Mouse (Mus musculus) limb, embryonic 15.5 days (tissue): ENCODE data around the gene Cd52. TPM values are rescaled to one million over a fixed set of nuclear protein-coding genes. Genes with fewer than 3 reads are reported as not detected.

ENCODE experiments used
- ATAC-seq: fragments of 200-750 bp; cut with Nextera tagmentation; 2 replicates; pipeline ENCODE4 v1.8.0; 2017; ENCODE audit warnings: low read depth, moderate TSS enrichment; ENCODE audit not compliant: insufficient number of reproducible peaks, low FRiP score, low TSS enrichment
- H3K27ac ChIP-seq: fragments of 300-500 bp; sonication (generic); 2 replicates; pipeline ENCODE4 v1.5.1; 2015; ENCODE audit warnings: moderate library complexity, mild to moderate bottlenecking, inconsistent platforms
- H3K27me3 ChIP-seq: fragments of 300-500 bp; sonication (generic); 2 replicates; pipeline ENCODE4 v1.6.1; 2015; ENCODE audit warnings: inconsistent platforms
- H3K36me3 ChIP-seq: fragments of 300-500 bp; sonication (generic); 2 replicates; pipeline ENCODE4 v1.6.1; 2015; ENCODE audit warnings: inconsistent platforms
- H3K4me1 ChIP-seq: fragments of 300-500 bp; sonication (generic); 2 replicates; pipeline ENCODE4 v1.6.1; 2015; ENCODE audit warnings: inconsistent platforms
- H3K4me2 ChIP-seq: fragments of 300-500 bp; sonication (generic); 2 replicates; pipeline ENCODE4 v1.6.1; 2015; ENCODE audit warnings: mild to moderate bottlenecking, inconsistent platforms
- H3K4me3 ChIP-seq: fragments of 300-500 bp; sonication (generic); 2 replicates; pipeline ENCODE4 v1.5.1; 2015; ENCODE audit warnings: mild to moderate bottlenecking, inconsistent platforms
- H3K9ac ChIP-seq: fragments of 300-500 bp; sonication (generic); 2 replicates; pipeline ENCODE4 v1.6.1; 2015; ENCODE audit warnings: inconsistent platforms
- H3K9me3 ChIP-seq: fragments of 300-500 bp; sonication (generic); 2 replicates; pipeline ENCODE4 v1.6.1; 2016; ENCODE audit warnings: inconsistent platforms
- WGBS: fragments of 180-500 bp; shearing (Covaris S2); methylation state at CpG from one replicate; pipeline ENCODE4 v1.1.7; 2015; 5-methylcytosine and 5-hydroxymethylcytosine counted together
- polyA plus RNA-seq: library from polyadenylated mRNA; unstranded; fragments of >200 nt; fragmentation: Nextera tagmentation; extraction: Ambion mirVana; gene quantifications from 2 replicates; pipeline ENCODE4 v1.2.1, GENCODE M21; 2015

Gene Cd52
- polyA plus RNA-seq, 1 experiment from 2014 or later, result 20.1 TPM

DNA sequence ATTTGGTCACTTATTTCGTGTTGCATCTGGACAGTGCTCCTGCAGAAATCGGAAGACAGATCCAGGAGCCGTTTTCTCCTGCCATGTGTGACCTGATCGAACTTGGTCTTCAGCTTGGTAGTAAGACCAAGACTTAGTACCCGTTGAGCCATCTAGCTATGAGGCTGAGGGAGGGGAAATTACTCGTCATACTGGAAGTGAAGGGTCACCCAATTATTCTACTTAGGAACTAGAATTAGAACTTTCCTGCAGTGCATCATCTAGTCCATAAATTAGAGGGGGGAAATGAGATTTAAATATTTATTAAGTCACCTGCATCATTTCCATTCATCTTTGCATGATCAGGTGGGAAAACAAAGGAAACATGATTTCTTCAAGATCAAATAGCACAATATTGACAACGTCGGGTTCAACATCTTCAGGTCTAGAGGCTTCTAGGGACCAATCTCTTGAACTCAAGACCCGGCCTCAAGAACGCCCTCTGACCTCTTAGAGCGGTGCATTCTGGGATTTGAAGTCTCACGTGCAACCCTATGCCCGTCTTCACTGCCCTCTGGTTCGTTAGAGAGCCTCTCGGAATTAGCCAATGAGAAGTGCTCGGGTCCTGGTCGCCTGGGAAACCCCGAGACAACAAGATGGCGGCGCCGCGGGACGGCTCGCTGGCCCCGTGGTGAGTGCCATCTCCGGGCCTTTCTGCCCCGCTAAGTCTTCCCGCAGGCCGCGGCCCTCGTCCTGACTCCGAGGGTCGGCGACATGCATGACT, 7.3 kb upstream of the Cd52 start, which contains the start of gene Ubxn11:
Gene Ubxn11 (plus strand): TSS at position 592 of the 763 bp plus-strand sequence.
- Histone ChIP-seq H3K4me3 (peak within 1 kb of the TSS; percentile 73), H3K4me1 (0 out of 2 replicates have a peak, but pooled peaks cover 6% of the 10 kb centered on the region), H3K36me3 (no peaks in the 10 kb centered on the region), H3K27me3 (no peaks in the 10 kb centered on the region), H3K9ac (peak within 1 kb of the TSS; percentile 62), H3K27ac (no peak within 1 kb of the TSS), H3K4me2 (peak within 1 kb of the TSS; percentile 66), H3K9me3 (no peaks in the 10 kb centered on the region)
- peak; percentile 91 for ATAC-seq
- 17% methylated on average over 34 of the region's 34 CpGs for WGBS

DNA sequence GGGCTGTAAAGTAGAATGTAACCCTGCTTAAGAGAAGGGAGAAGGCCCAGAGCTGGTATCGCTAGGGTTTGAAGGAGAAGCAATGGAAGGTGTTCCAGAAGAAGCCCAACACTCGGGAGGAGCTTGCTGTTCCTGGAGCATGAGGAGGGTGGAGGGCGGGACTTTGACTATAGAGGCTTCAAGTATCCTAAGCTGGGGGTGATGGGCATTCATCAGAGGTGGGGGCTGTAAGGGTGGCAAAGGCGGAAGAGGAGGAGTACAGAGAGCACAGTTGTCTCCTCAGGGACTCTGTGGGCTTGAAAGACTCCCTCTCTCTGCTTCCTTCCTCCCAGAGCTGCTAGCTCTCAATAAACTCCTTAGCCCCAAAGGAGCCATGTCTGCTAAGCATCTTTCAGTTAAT, 5.4 kb upstream of the Cd52 start:
- no peak overlapping the region for H3K4me3 ChIP-seq
- H3K36me3 ChIP-seq, result no peaks in the 10 kb centered on the region
- H3K9ac ChIP-seq, result no peak overlapping the region
- no peak for ATAC-seq
- H3K4me1 ChIP-seq, result 0 out of 2 replicates have a peak, but pooled peaks cover 6% of the 10 kb centered on the region
- no peaks in the 10 kb centered on the region for H3K9me3 ChIP-seq
- H3K4me2 ChIP-seq, result no peak overlapping the region
- H3K27me3 ChIP-seq, result no peaks in the 10 kb centered on the region
- 80% methylated on average over 4 of the region's 4 CpGs for WGBS
- H3K27ac ChIP-seq, result no peak overlapping the region

DNA sequence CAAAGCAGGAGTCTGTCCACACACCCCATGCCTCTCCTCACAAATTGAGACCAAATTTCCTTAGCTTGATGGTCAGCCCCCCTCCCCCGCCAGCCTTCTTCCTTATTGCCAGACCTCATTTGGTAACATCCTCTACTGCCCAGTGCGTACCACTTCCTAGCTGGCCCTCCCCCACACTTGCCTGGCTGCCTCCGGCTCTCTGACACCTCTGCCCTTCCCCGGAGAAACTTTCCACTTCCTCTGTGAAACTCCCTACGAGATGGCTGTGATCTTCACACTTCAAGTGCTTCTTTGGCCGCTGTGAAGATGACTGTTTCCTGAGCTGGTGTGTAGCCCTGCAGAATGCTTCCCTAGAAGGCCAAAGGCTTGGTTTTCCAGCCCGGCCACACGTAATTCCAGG, 3.7 kb upstream of the Cd52 start:
- Histone ChIP-seq H3K27ac (no peak overlapping the region), H3K27me3 (no peaks in the 10 kb centered on the region), H3K9me3 (no peaks in the 10 kb centered on the region), H3K9ac (no peak overlapping the region), H3K36me3 (no peaks in the 10 kb centered on the region), H3K4me2 (no peak overlapping the region), H3K4me3 (no peak overlapping the region), H3K4me1 (0 out of 2 replicates have a peak, but pooled peaks cover 6% of the 10 kb centered on the region)
- 33% methylated on average over 8 of the region's 8 CpGs for WGBS
- ATAC-seq, result no peak

- H3K4me2 ChIP-seq, result no peak overlapping the region
- H3K27me3 ChIP-seq, result no peaks in the 10 kb centered on the region
- H3K4me3 ChIP-seq, result no peak overlapping the region
- WGBS, result 72% methylated on average over 5 of the region's 5 CpGs
- no peak for ATAC-seq
- no peak overlapping the region for H3K27ac ChIP-seq
- no peaks in the 10 kb centered on the region for H3K4me1 ChIP-seq
- H3K9me3 ChIP-seq, result no peaks in the 10 kb centered on the region
- H3K36me3 ChIP-seq, result no peaks in the 10 kb centered on the region
- no peak overlapping the region for H3K9ac ChIP-seq
Observed at GRCm38 (mm10) chr4:134097015-134097608, 2.2 kb upstream of the Cd52 start.

- H3K27me3 ChIP-seq, result no peaks in the 10 kb centered on the region
- no peak overlapping the region for H3K9ac ChIP-seq
- H3K4me1 ChIP-seq, result no peaks in the 10 kb centered on the region
- no peak overlapping the region for H3K4me2 ChIP-seq
- no peak overlapping the region for H3K4me3 ChIP-seq
- 83% methylated on average over 3 of the region's 3 CpGs for WGBS
- H3K9me3 ChIP-seq, result no peaks in the 10 kb centered on the region
- H3K27ac ChIP-seq, result no peak overlapping the region
- no peaks in the 10 kb centered on the region for H3K36me3 ChIP-seq
- no peak for ATAC-seq
Observed at GRCm38 (mm10) chr4:134096120-134096519, 1.2 kb upstream of the Cd52 start.

DNA sequence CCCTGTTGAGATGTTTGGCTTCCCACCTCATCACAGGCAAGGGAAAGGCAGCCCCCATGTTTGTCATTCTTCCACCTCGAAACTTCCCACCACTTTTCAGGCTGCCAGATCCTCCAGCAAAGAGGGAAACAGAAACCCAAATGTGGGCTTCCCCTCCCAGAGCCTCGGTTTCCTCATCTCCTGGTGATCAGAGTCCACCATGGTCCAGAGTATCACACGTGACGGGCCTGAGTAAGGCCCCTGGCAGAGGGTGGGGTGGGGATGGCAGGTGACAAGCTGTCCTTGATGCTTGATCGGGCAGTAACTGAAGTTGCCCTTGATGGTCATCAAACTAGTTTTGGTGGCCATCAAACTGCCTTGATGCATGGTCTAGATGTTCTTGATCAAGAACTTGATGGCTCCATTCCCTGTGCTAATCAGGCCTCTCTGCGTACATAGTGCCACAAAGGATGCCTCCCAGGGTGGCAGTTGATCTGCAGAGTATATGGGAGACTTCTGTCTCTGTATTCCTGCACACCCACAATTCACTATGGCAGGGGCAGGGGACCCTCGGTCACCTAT, 798 bp downstream of the Cd52 start:
- ATAC-seq, result no peak
- no peak overlapping the region for H3K9ac ChIP-seq
- no peaks in the 10 kb centered on the region for H3K4me1 ChIP-seq
- H3K36me3 ChIP-seq, result no peaks in the 10 kb centered on the region
- WGBS, result 81% methylated on average over 7 of the region's 7 CpGs
- H3K9me3 ChIP-seq, result no peaks in the 10 kb centered on the region
- no peak overlapping the region for H3K27ac ChIP-seq
- H3K4me3 ChIP-seq, result no peak overlapping the region
- no peak overlapping the region for H3K4me2 ChIP-seq
- no peaks in the 10 kb centered on the region for H3K27me3 ChIP-seq

DNA sequence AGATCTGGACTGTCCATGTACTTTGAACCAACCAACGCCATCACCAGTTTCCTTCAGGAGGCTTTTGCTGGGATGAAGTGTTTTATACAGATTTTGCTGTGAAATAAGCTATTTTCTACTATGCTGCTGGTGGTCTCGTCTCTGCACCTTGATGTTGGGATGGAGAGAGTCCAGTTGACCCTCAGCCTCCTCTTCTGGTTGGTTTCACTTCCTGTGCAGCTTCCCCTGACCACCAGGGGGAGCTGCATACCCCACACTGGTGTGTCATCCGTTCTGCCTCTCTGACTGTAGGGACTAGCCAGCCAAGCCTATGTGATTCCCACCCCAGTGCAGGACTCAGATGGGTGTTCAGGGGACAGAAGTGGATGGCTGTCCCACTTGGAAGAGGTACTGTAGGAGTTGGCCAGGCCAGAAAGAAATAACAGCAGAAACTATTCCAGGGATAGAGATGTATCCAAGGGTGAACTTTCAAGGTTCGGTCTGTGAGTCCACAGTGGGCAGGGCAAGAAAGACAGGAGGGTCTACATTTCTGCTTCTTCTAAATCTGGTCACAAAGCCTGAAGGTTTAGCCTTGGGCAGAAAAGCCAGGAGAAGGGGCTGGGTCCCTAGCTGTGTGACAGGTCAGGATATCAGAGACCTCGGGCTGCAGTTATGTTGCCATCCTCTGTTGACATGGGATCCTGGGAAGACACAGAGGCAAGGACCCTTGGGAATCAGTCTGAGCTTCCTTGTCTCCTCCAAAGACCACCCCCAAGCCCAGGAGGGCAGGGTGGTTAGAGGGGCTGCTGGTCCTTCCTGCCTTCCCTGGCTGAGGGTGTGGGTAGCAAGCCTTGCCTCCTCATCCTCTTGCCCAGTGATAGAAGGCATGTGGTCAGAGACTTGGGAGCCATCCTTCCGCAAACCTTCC, 2.2 kb downstream of the Cd52 start:
- Histone ChIP-seq H3K27me3 (no peaks in the 10 kb centered on the region), H3K36me3 (no peaks in the 10 kb centered on the region), H3K9me3 (no peaks in the 10 kb centered on the region), H3K27ac (no peak overlapping the region), H3K4me2 (no peak overlapping the region), H3K4me1 (no peaks in the 10 kb centered on the region), H3K9ac (no peak overlapping the region), H3K4me3 (no peak overlapping the region)
- no peak; the same call in 1 of the 2 replicates for ATAC-seq
- WGBS, result 69% methylated on average over 6 of the region's 6 CpGs

GRCm38 (mm10) chr4:134091225-134091529, 3.7 kb downstream of the Cd52 start:
- Histone ChIP-seq H3K36me3 (no peaks in the 10 kb centered on the region), H3K9ac (no peak overlapping the region), H3K27ac (no peak overlapping the region), H3K4me2 (no peak overlapping the region), H3K9me3 (no peaks in the 10 kb centered on the region), H3K27me3 (no peaks in the 10 kb centered on the region), H3K4me1 (no peaks in the 10 kb centered on the region), H3K4me3 (no peak overlapping the region)
- WGBS, result 82% methylated on average over 6 of the region's 6 CpGs
- no peak for ATAC-seq

DNA sequence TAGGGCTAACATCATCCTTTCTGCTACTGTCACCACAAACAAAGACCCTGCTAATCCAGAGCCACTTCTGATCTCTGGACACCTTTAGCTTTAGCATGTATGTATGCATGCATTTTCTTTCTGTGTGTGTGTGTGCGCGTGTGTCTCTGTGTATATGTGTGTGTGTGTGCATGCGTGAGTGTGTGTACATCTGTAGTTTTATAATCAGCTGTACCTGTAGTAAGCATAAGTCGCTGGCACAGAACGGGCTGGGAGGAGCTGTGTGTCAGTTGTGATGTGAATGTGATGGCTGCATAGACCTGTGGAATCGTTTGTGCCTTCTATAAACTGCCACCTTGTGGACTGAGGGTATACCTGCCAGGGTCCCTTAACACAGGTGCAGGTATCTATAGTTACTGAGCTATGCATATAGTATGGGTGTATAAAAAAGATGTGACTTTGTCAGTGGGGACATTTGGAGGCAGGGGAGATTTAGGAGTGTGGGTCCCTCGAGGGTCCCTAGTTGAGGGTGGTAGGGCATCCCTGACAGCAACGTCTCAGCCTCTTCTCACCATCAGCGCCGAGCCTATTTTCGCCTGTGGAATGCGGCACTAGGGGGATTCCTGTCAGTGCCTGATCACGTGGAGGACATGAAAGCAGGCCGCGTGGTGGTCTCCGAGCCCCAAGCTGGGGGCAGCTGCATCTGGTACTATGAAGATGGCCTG, 4.2 kb downstream of the Cd52 start:
- WGBS, result 78% methylated on average over 16 of the region's 16 CpGs
- Histone ChIP-seq H3K27ac (no peak overlapping the region), H3K9me3 (no peaks in the 10 kb centered on the region), H3K4me2 (no peak overlapping the region), H3K36me3 (no peaks in the 10 kb centered on the region), H3K4me3 (no peak overlapping the region), H3K27me3 (no peaks in the 10 kb centered on the region), H3K9ac (no peak overlapping the region), H3K4me1 (no peaks in the 10 kb centered on the region)
- ATAC-seq, result no peak

DNA sequence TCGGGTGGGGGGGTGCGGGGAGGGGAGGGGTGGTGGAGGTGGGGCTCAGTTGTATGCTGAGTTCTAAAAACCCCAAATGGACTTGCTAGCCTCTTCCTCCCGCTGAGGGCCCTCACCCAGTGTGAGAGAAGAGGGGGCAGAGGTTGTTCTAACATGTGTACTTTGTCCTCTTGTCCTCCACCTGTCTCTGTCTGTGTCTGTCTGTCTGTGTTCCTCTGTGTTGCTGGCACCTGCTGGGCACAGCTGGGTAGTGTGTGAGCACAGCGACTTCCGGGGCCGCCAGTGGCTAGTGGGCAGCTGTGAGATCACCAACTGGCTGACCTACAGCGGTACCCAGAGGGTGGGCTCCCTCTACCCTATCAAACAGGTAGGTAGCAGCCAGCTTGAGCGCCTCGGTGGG, 5.9 kb downstream of the Cd52 start:
- H3K4me3 ChIP-seq, result no peak overlapping the region
- no peak for ATAC-seq
- H3K4me1 ChIP-seq, result no peaks in the 10 kb centered on the region
- 77% methylated on average over 9 of the region's 9 CpGs for WGBS
- no peak overlapping the region for H3K4me2 ChIP-seq
- no peaks in the 10 kb centered on the region for H3K9me3 ChIP-seq
- no peaks in the 10 kb centered on the region for H3K36me3 ChIP-seq
- H3K27ac ChIP-seq, result no peak overlapping the region
- no peaks in the 10 kb centered on the region for H3K27me3 ChIP-seq
- no peak overlapping the region for H3K9ac ChIP-seq

GRCm38 (mm10) chr4:134087412-134087811, 7.5 kb downstream of the Cd52 start:
- H3K4me2 ChIP-seq, result no peak overlapping the region
- no peaks in the 10 kb centered on the region for H3K36me3 ChIP-seq
- H3K27me3 ChIP-seq, result 0 out of 2 replicates have a peak, but pooled peaks cover 3% of the 10 kb centered on the region
- H3K4me1 ChIP-seq, result peaks cover 3% of the 10 kb centered on the region; the same call in 1 of the 2 replicates
- 34% methylated on average over 7 of the region's 7 CpGs for WGBS
- H3K4me3 ChIP-seq, result no peak overlapping the region
- H3K27ac ChIP-seq, result no peak overlapping the region
- H3K9me3 ChIP-seq, result no peaks in the 10 kb centered on the region
- ATAC-seq, result no peak
- no peak overlapping the region for H3K9ac ChIP-seq
